Mouse (Mus musculus): ENCODE results near the gene Fndc3b.

Gene Fndc3b

GRCm38 (mm10) chr3:27555401-27555940, 155.6 kb downstream of the Fndc3b start:
- no peak for DNase-seq (ENCODE audit: low spot score in 2 of 2)

- no peak for DNase-seq (ENCODE audit: low spot score in 2 of 2)
Measured at GRCm38 (mm10) chr3:27554325-27554724, 156.8 kb downstream of the Fndc3b start.

GRCm38 (mm10) chr3:27553781-27554180, 157.3 kb downstream of the Fndc3b start:
- no peak for DNase-seq (ENCODE audit: low spot score in 2 of 2)

- no peak for DNase-seq (ENCODE audit: low spot score in 2 of 2)
Measured at GRCm38 (mm10) chr3:27551005-27551404, 160.1 kb downstream of the Fndc3b start.

- no peak for DNase-seq (ENCODE audit: low spot score in 2 of 2)
Measured at GRCm38 (mm10) chr3:27550409-27550808, 160.7 kb downstream of the Fndc3b start.

GRCm38 (mm10) chr3:27545651-27546050, 165.5 kb downstream of the Fndc3b start:
- DNase-seq (ENCODE audit: low spot score in 2 of 2), result peak in 1 of 2 experiments; percentile 31

GRCm38 (mm10) chr3:27544061-27544460, 167.0 kb downstream of the Fndc3b start:
- no peak for DNase-seq (ENCODE audit: low spot score in 2 of 2)

GRCm38 (mm10) chr3:27541841-27542240, 169.3 kb downstream of the Fndc3b start:
- DNase-seq (ENCODE audit: low spot score in 2 of 2), result peak in 1 of 2 experiments; percentile 51

GRCm38 (mm10) chr3:27541181-27541580, 169.9 kb downstream of the Fndc3b start:
- no peak for DNase-seq (ENCODE audit: low spot score in 2 of 2)

GRCm38 (mm10) chr3:27534208-27534607, 176.9 kb downstream of the Fndc3b start:
- no peak for DNase-seq (ENCODE audit: low spot score in 2 of 2)

GRCm38 (mm10) chr3:27533721-27534120, 177.4 kb downstream of the Fndc3b start:
- no peak for DNase-seq (ENCODE audit: low spot score in 2 of 2)

- no peak for DNase-seq (ENCODE audit: low spot score in 2 of 2)
Measured at GRCm38 (mm10) chr3:27531993-27532392, 179.1 kb downstream of the Fndc3b start.

GRCm38 (mm10) chr3:27530370-27530769, 180.7 kb downstream of the Fndc3b start:
- DNase-seq (ENCODE audit: low spot score in 2 of 2), result no peak

GRCm38 (mm10) chr3:27529221-27530051, 181.7 kb downstream of the Fndc3b start:
- no peak for DNase-seq (ENCODE audit: low spot score in 2 of 2)

- no peak for DNase-seq (ENCODE audit: low spot score in 2 of 2)
Measured at GRCm38 (mm10) chr3:27526991-27527390, 184.1 kb downstream of the Fndc3b start.

GRCm38 (mm10) chr3:27523176-27523936, 187.8 kb downstream of the Fndc3b start:
- no peak for DNase-seq (ENCODE audit: low spot score in 2 of 2)

GRCm38 (mm10) chr3:27520391-27520790, 190.7 kb downstream of the Fndc3b start:
- DNase-seq (ENCODE audit: low spot score in 2 of 2), result no peak

GRCm38 (mm10) chr3:27519481-27519880, 191.6 kb downstream of the Fndc3b start:
- no peak for DNase-seq (ENCODE audit: low spot score in 2 of 2)

- DNase-seq (ENCODE audit: low spot score in 2 of 2), result no peak
Measured at GRCm38 (mm10) chr3:27518935-27519334, 192.2 kb downstream of the Fndc3b start.

GRCm38 (mm10) chr3:27516536-27516935, 194.6 kb downstream of the Fndc3b start:
- no peak for DNase-seq (ENCODE audit: low spot score in 2 of 2)

GRCm38 (mm10) chr3:27511765-27512164, 199.3 kb downstream of the Fndc3b start:
- no peak for DNase-seq (ENCODE audit: low spot score in 2 of 2)

GRCm38 (mm10) chr3:27506886-27507285, 204.2 kb downstream of the Fndc3b start:
- no peak for DNase-seq (ENCODE audit: low spot score in 2 of 2)

- no peak for DNase-seq (ENCODE audit: low spot score in 2 of 2)
Measured at GRCm38 (mm10) chr3:27505582-27505981, 205.5 kb downstream of the Fndc3b start.
